Comparison of ENCODE assay signal across 26 mouse cellular contexts in genomic region chr13:72283701-72284100, GRCm38 (mm10).
"Had no signal": no experiment of that assay in that cellular context is flagged by ENCODE, and none has a peak within 500 bp of the region (broad histone marks: within the 10 kb centered on the region; RNA-seq: fewer than 3 reads in every experiment).

No protein-coding gene starts in this region.

- H3K36me3 ChIP-seq: heart, embryonic 13.5 days; heart, embryonic 15.5 days; hindbrain, embryonic 13.5 days; hindbrain, embryonic 15.5 days; kidney, embryonic 15.5 days; limb, embryonic 12.5 days; liver, embryonic 13.5 days; liver, embryonic 15.5 days had no signal

- H3K4me2 ChIP-seq: heart, embryonic 11.5 days; heart, embryonic 13.5 days; heart, embryonic 15.5 days; hindbrain, embryonic 13.5 days; hindbrain, embryonic 15.5 days; kidney, embryonic 15.5 days; limb, embryonic 12.5 days; liver, embryonic 11.5 days; liver, embryonic 13.5 days; liver, embryonic 15.5 days had no signal

- DNase-seq: gastrocnemius, postnatal 10 days; gastrocnemius, postnatal 25 days; heart, adult 2 months; heart, postnatal 14 days; kidney, adult 11 months; kidney, adult 2 months; kidney, adult 9 months; kidney, postnatal 14 days; kidney, postnatal 36 days; layer of hippocampus, adult 9-11 months; layer of hippocampus, postnatal 36 days; left cerebral cortex, postnatal 4 days; liver; liver, embryonic 13.5 days had no signal

- H3K9me3 ChIP-seq: heart, embryonic 13.5 days; heart, embryonic 15.5 days; hindbrain, embryonic 13.5 days; hindbrain, embryonic 15.5 days; kidney, embryonic 15.5 days; limb, embryonic 12.5 days; liver, embryonic 13.5 days; liver, embryonic 15.5 days had no signal

- H3K4me3 ChIP-seq: heart, adult 2 months; heart, embryonic 13.5 days; heart, embryonic 15.5 days; hindbrain, embryonic 13.5 days; hindbrain, embryonic 15.5 days; kidney, embryonic 15.5 days; limb, embryonic 12.5 days; liver, embryonic 13.5 days; liver, embryonic 15.5 days had no signal

- ATAC-seq: hindbrain, postnatal 0 days; intestine, embryonic 16.5 days had no signal

- H3K27me3 ChIP-seq: heart, embryonic 15.5 days; liver, embryonic 13.5 days; liver, embryonic 15.5 days had no signal

- H3K4me1 ChIP-seq: heart, embryonic 13.5 days; heart, embryonic 15.5 days; kidney, embryonic 15.5 days; liver, embryonic 13.5 days; liver, embryonic 15.5 days had no signal

- H3K27ac ChIP-seq: heart, adult 2 months; heart, embryonic 13.5 days; heart, embryonic 15.5 days; hindbrain, embryonic 13.5 days; hindbrain, embryonic 15.5 days; hindbrain, postnatal 0 days; kidney, embryonic 15.5 days; kidney, postnatal 0 days; limb, embryonic 12.5 days; liver, embryonic 13.5 days; liver, embryonic 15.5 days had no signal

- H3K9ac ChIP-seq: heart, embryonic 13.5 days; heart, embryonic 15.5 days; hindbrain, embryonic 13.5 days; hindbrain, embryonic 15.5 days; kidney, embryonic 15.5 days; limb, embryonic 12.5 days; liver, embryonic 13.5 days; liver, embryonic 15.5 days had no signal
